Comparison of ENCODE assay signal across 16 mouse cellular contexts in the genomic region with DNA sequence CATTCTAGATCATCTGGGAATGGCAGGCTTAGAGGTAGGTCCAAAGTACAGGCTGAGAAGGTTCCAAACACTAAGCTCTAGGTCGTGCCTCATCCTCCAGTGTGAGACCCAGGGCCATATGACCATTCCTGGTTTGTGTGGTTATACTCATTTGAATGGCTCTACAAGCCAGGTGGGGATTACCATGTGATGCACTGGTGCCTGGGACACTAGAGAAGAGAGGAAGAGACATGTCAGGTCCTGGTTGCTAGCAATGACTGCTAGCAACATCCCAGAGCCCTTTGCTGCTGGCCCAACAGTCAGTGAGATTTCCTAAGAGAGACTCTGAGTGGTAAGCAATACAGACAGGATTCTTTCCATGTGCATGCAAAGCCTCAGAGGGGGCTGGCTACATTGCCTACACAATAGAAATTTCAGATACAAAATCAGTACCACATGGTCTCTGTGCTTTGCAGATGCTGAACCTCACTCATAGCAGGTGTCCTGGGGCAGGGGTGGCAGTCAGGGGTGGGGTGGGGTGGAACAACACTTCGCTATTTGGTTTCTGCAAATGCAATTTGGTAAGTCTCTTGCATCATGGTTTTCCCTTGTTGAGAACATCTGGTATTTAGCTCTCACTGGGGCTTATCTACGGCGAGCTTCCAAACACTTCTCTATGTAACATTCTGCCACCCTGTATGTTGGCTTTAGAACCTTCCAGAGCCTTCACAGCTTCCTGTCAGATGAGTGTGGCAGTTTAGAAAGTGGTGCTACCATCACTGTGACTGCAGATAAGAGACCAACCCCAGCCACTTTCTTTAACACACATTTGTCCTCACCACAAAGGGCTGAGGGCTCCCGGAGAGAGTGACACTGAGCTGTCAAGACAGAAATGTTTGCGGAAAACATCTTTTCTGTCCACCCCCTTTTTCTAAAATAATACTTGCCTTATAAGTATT.
DNase-seq lines count a peak whose midpoint lies in the region; ATAC-seq and TF ChIP-seq lines count a peak whose summit lies in the region.
"Had no signal": no experiment of that assay in that cellular context is flagged by ENCODE, and none has a peak within 500 bp of the region (broad histone marks: within the 10 kb centered on the region; RNA-seq: fewer than 3 reads in every experiment).

No protein-coding gene starts in this region.

- H3K4me2 ChIP-seq in limb, embryonic 14.5 days (replicated peaks; ENCODE audit: low read depth, low read length, severe bottlenecking), result no peak overlapping the region
- H3K4me2 ChIP-seq: heart, embryonic 12.5 days had no signal

- H3K4me3 ChIP-seq in gastrocnemius, adult 2 months, result no peak overlapping the region
- H3K4me3 ChIP-seq in limb, embryonic 14.5 days (replicated peaks; ENCODE audit: low read length), result no peak overlapping the region
- no peak overlapping the region for H3K4me3 ChIP-seq in midbrain, embryonic 10.5 days
- no peak overlapping the region for H3K4me3 ChIP-seq in kidney, adult 2 months (ENCODE audit: insufficient read depth, low read depth, low read length)
- H3K4me3 ChIP-seq: forebrain, embryonic 10.5 days; heart, embryonic 12.5 days; left cerebral cortex, adult 2 months had no signal

- H3K9me3 ChIP-seq in limb, embryonic 14.5 days (ENCODE audit: control insufficient read depth, low read length), result no peaks in the 10 kb centered on the region
- peaks cover 4% of the 10 kb centered on the region; the same call in 1 of the 2 replicates for H3K9me3 ChIP-seq in midbrain, embryonic 10.5 days (replicated peaks)
- H3K9me3 ChIP-seq: forebrain, embryonic 10.5 days; heart, embryonic 12.5 days had no signal

- H3K4me1 ChIP-seq in limb, embryonic 14.5 days (ENCODE audit: control insufficient read depth, insufficient read depth, low read length), result 0 out of 2 replicates have a peak, but pooled peaks cover 11% of the 10 kb centered on the region
- peaks cover 9% of the 10 kb centered on the region; the same call in 1 of the 2 replicates for H3K4me1 ChIP-seq in midbrain, embryonic 10.5 days
- H3K4me1 ChIP-seq in kidney, adult 2 months (ENCODE audit: control insufficient read depth, insufficient read depth, low read length), result peaks cover 8% of the 10 kb centered on the region
- H3K4me1 ChIP-seq: forebrain, embryonic 10.5 days had no signal

- no peak for DNase-seq in gastrocnemius, adult 2 months
- DNase-seq in gastrocnemius, postnatal 25 days, result no peak
- DNase-seq in MEL-GATA-1-ER (ENCODE audit: extremely low read depth, low read depth), result peak; percentile 99
- no peak for DNase-seq in limb, embryonic 14.5 days (ENCODE audit: low spot score)
- DNase-seq in splenic B cell, adult 2 months (ENCODE audit: low read depth, low spot score), result peak; percentile 4
- DNase-seq in midbrain, embryonic 10.5 days (ENCODE audit: low spot score), result no peak
- DNase-seq in kidney, adult 2 months, result no peak
- DNase-seq in adrenal gland, adult 2 months, result no peak
- DNase-seq: cerebellum, adult 2 months; kidney, adult 11 months; spleen, adult 18-20 months had no signal

- WGBS in limb, embryonic 14.5 days, result 51% methylated on average over 6 of the region's 6 CpGs
- WGBS in midbrain, embryonic 10.5 days, result 80% methylated on average over 6 of the region's 6 CpGs
- 86% methylated on average over 6 of the region's 6 CpGs for WGBS in kidney, adult 2 months

- peak; percentile 44; the same call in 1 of the 2 replicates for ATAC-seq in limb, embryonic 14.5 days (ENCODE audit: low FRiP score, low read depth)
- ATAC-seq: activated CD4-positive, CD25-positive, alpha-beta regulatory T cell, adult 4 months; CD4-positive, CD25-positive, alpha-beta regulatory T cell, adult 4 months had no signal

- no peak for TF ChIP-seq POLR2A in limb, embryonic 14.5 days (IDR thresholded peaks at IDR 0.05; ENCODE audit: borderline replicate concordance, extremely low read depth, insufficient read depth, insufficient read length)
- TF ChIP-seq POLR2A in kidney, adult 2 months (IDR thresholded peaks at IDR 0.05; ENCODE audit: low read depth, low read length), result no peak

- peak overlapping the region; percentile 48; the same call in 1 of the 2 replicates for H3K27ac ChIP-seq in gastrocnemius, adult 2 months
- no peak overlapping the region for H3K27ac ChIP-seq in limb, embryonic 14.5 days (replicated peaks; ENCODE audit: low read depth, low read length)
- H3K27ac ChIP-seq in midbrain, embryonic 10.5 days (replicated peaks), result no peak overlapping the region
- no peak overlapping the region for H3K27ac ChIP-seq in kidney, adult 2 months (ENCODE audit: insufficient read depth, low read depth, low read length)
- H3K27ac ChIP-seq: forebrain, embryonic 10.5 days; left cerebral cortex, adult 2 months had no signal

- TF ChIP-seq CTCF in gastrocnemius, adult 2 months (IDR thresholded peaks at IDR 0.05), result no peak
- no peak for TF ChIP-seq CTCF in kidney, adult 2 months (conservative IDR thresholded peaks at IDR 0.05; ENCODE audit: insufficient read depth, insufficient read length, low read depth, low read length)

- intact Hi-C loops in gastrocnemius, adult 2 months (cut with DNase I), result no loop called here

- H3K27me3 ChIP-seq in limb, embryonic 14.5 days (ENCODE audit: control insufficient read depth, insufficient read depth, low read length), result no peaks in the 10 kb centered on the region
- H3K27me3 ChIP-seq in splenic B cell, adult 2 months (ENCODE audit: control insufficient read depth, insufficient read depth, low read length, poor library complexity, severe bottlenecking), result no peaks in the 10 kb centered on the region
- H3K27me3 ChIP-seq in midbrain, embryonic 10.5 days (ENCODE audit: low read depth, poor library complexity, severe bottlenecking), result no peaks in the 10 kb centered on the region
- H3K27me3 ChIP-seq in kidney, adult 2 months (replicated peaks; ENCODE audit: control insufficient read depth, insufficient read depth, low read length), result no peaks in the 10 kb centered on the region

- no peaks in the 10 kb centered on the region for H3K36me3 ChIP-seq in limb, embryonic 14.5 days (ENCODE audit: control insufficient read depth, insufficient read depth, low read length)
- H3K36me3 ChIP-seq in splenic B cell, adult 2 months (ENCODE audit: control insufficient read depth, insufficient read depth, low read length, poor library complexity, severe bottlenecking), result no peaks in the 10 kb centered on the region
- no peaks in the 10 kb centered on the region for H3K36me3 ChIP-seq in midbrain, embryonic 10.5 days
- no peaks in the 10 kb centered on the region for H3K36me3 ChIP-seq in kidney, adult 2 months (ENCODE audit: control insufficient read depth, insufficient read depth, low read length)
- H3K36me3 ChIP-seq: forebrain, embryonic 10.5 days; heart, embryonic 12.5 days had no signal

- no peak overlapping the region for H3K9ac ChIP-seq in limb, embryonic 14.5 days (ENCODE audit: low read depth, low read length, severe bottlenecking)
- H3K9ac ChIP-seq: heart, embryonic 12.5 days had no signal

Comparison
In these comparisons a context has a peak if more than half of its experiments do, and no peak if none do; other contexts are left out.
1. DNase-seq: peak in MEL-GATA-1-ER (single experiment) and splenic B cell, adult 2 months (single experiment); none in gastrocnemius, adult 2 months (single experiment), gastrocnemius, postnatal 25 days (single experiment), limb, embryonic 14.5 days (single experiment), midbrain, embryonic 10.5 days (single experiment), kidney, adult 2 months (single experiment) and adrenal gland, adult 2 months (single experiment).